Mouse (Mus musculus) myocyte (in vitro differentiated cells): ENCODE measurements around the gene Gpr34. TPM values are rescaled to one million over a fixed set of nuclear protein-coding genes. Genes with fewer than 3 reads are reported as not detected.

ENCODE experiments used
- H3K27me3 ChIP-seq: one replicate; pipeline ENCODE4 v1.6.1; 2011; ENCODE audit not compliant: control insufficient read depth, insufficient read depth, insufficient read length
- H3K36me3 ChIP-seq: one replicate; pipeline ENCODE4 v1.6.1; 2011; ENCODE audit not compliant: control insufficient read depth, insufficient read depth
- H3K4me2 ChIP-seq: one replicate; pipeline ENCODE4 v1.6.1; 2011; ENCODE audit warnings: low read depth, control low read depth
- H3K4me3 ChIP-seq: one replicate; pipeline ENCODE4 v1.5.1; 2011; ENCODE audit warnings: mild to moderate bottlenecking, control low read depth, moderate library complexity
- H3K79me2 ChIP-seq: one replicate; pipeline ENCODE4 v1.6.1; 2011; ENCODE audit not compliant: control insufficient read depth, insufficient read depth
- H3ac ChIP-seq: one replicate; pipeline ENCODE4 v1.6.1; 2011; ENCODE audit not compliant: control insufficient read depth, insufficient read length
- CEBPB ChIP-seq: IDR thresholded peaks from 2 replicates; pipeline ENCODE4 v1.6.1; 2011; ENCODE audit warnings: mild to moderate bottlenecking, moderate library complexity; ENCODE audit not compliant: poor library complexity, insufficient read depth, severe bottlenecking
- E2F4 ChIP-seq: IDR thresholded peaks from one replicate; pipeline ENCODE4 v1.6.1; 2011; ENCODE audit warnings: mild to moderate bottlenecking, control low read depth, moderate library complexity; ENCODE audit not compliant: insufficient read depth
- MAX ChIP-seq: IDR thresholded peaks from one replicate; pipeline ENCODE4 v1.6.1; 2011; ENCODE audit warnings: low read depth, mild to moderate bottlenecking, control low read depth
- MYOD1 ChIP-seq, 3 experiments: IDR thresholded peaks; one replicate each; pipeline ENCODE4 v1.6.1; 2011; ENCODE audit warnings: control low read depth in 2 of 3, low read depth in 2 of 3, mild to moderate bottlenecking in 2 of 3, moderate library complexity in 1 of 3; ENCODE audit not compliant: insufficient read length in 2 of 3, control insufficient read depth in 1 of 3
- MYOG ChIP-seq, 3 experiments: IDR thresholded peaks; one replicate each; pipeline ENCODE4 v1.6.1; 2011; ENCODE audit warnings: control low read depth in 2 of 3, low read depth in 2 of 3, mild to moderate bottlenecking in 2 of 3; ENCODE audit not compliant: insufficient read length in 2 of 3, control insufficient read depth in 1 of 3, insufficient read depth in 1 of 3
- POLR2A ChIP-seq: IDR thresholded peaks from one replicate; pipeline ENCODE4 v1.6.1; 2011; ENCODE audit warnings: low read depth, mild to moderate bottlenecking, control low read depth, moderate library complexity; ENCODE audit not compliant: insufficient read length
- POLR2AphosphoS2 ChIP-seq: IDR thresholded peaks from one replicate; pipeline ENCODE4 v1.6.1; 2011; ENCODE audit warnings: low read depth, control low read depth; ENCODE audit not compliant: insufficient read length
- REST ChIP-seq: IDR thresholded peaks from one replicate; pipeline ENCODE4 v1.6.1; 2011; ENCODE audit warnings: mild to moderate bottlenecking, control low read depth, moderate library complexity; ENCODE audit not compliant: insufficient read depth, insufficient read length
- SRF ChIP-seq: IDR thresholded peaks from one replicate; pipeline ENCODE4 v1.6.1; 2011; ENCODE audit warnings: low read depth; ENCODE audit not compliant: control insufficient read depth, insufficient read length
- TCF12 ChIP-seq: IDR thresholded peaks from one replicate; pipeline ENCODE4 v1.6.1; 2011; ENCODE audit warnings: mild to moderate bottlenecking, control low read depth; ENCODE audit not compliant: poor library complexity, insufficient read depth, severe bottlenecking
- TCF3 ChIP-seq: IDR thresholded peaks from one replicate; pipeline ENCODE4 v1.6.1; 2011; ENCODE audit warnings: low read depth, control low read depth; ENCODE audit not compliant: insufficient read length
- USF1 ChIP-seq: IDR thresholded peaks from one replicate; pipeline ENCODE4 v1.6.1; 2011; ENCODE audit warnings: low read depth, mild to moderate bottlenecking, control low read depth, moderate library complexity
- polyA plus RNA-seq: library from polyadenylated mRNA; unstranded; fragments of >200 nt; fragmentation: generic; extraction: Trizol; gene quantifications from one replicate; pipeline ENCODE4 v1.2.1, GENCODE M21; 2012; ENCODE audit warnings: missing spikeins

Gpr34 gene
- polyA plus RNA-seq, 1 experiment, result not detected

DNA sequence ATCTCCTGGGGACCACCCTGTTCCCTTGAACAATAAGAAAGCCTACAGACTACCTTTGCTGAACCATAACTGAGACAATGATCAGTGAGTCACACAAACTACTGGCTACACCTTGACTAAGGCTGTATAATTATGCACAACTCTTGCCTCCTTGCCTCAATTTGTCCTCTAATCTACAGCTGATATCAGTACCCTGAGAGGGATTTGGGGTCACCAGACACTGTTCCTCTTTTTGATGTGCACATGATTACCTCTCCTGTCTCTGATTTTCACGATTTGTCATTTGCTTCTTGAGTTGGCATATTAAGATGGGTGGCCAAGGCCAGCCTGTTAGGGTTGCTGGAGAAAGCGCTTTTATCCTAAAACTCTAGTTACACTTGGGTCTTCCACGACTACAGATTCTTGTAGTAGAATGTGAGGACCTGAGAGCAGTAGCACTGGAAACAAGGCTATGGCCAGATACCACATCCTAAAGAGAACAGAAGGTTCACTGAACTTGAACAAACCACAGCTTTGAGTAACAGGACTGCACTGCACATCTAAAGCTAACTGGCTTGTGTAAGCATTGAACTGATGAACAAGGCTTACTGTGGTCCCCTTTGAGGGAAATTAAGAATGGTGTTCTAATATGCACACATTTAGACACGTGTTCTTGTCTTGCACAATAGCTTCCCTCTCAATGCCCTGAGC is 27.5 kb downstream of the Gpr34 start:
- Histone ChIP-seq H3K4me2 (no peak overlapping the region), H3K36me3 (no peaks in the 10 kb centered on the region), H3K79me2 (no peaks in the 10 kb centered on the region), H3K4me3 (no peak overlapping the region), H3ac (no peak overlapping the region), H3K27me3 (no peaks in the 10 kb centered on the region)
- TF ChIP-seq POLR2AphosphoS2 (no peak), CEBPB (no peak), MYOD1 (IDR thresholded peaks at IDR 0.05; ENCODE audit: control insufficient read depth in 1 of 3, insufficient read length in 2 of 3, low read depth in 2 of 3) (no peak), MYOG (IDR thresholded peaks at IDR 0.05; ENCODE audit: control insufficient read depth in 1 of 3, insufficient read depth in 1 of 3, insufficient read length in 2 of 3, low read depth in 2 of 3) (no peak), POLR2A (no peak), SRF (no peak), USF1 (no peak), TCF12 (no peak)

DNA sequence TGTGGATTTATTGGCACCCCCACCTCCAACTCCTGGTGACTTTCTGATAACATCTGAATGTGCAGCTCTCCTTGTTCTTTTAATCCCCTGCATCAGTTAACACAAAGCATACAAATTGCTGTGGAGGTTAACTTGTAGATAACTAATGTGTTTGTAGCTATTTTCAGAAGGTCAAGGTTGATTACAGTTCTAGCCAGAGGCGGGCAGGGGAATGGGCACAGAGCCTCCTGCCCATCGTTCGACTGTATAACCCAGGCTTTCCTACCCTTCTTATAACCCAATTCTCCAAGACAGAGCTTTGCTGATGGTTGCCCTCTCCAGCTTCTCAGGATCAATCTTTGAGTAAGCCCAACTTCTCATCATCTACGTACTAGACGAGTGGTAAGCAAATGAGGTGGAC is 29.2 kb downstream of the Gpr34 start, which contains the start of gene Gpr82:
Gene Gpr82 (plus strand): TSS at position 301 of the 400 bp plus-strand sequence.
- H3K79me2 ChIP-seq, result no peaks in the 10 kb centered on the region
- no peak within 1 kb of the TSS for H3K4me2 ChIP-seq
- H3K4me3 ChIP-seq, result no peak within 1 kb of the TSS
- H3ac ChIP-seq, result no peak within 1 kb of the TSS
- H3K36me3 ChIP-seq, result no peaks in the 10 kb centered on the region
- TF ChIP-seq CEBPB (no peak), MYOG (IDR thresholded peaks at IDR 0.05; ENCODE audit: control insufficient read depth in 1 of 3, insufficient read depth in 1 of 3, insufficient read length in 2 of 3, low read depth in 2 of 3) (no peak), USF1 (no peak), REST (no peak), SRF (no peak), MYOD1 (IDR thresholded peaks at IDR 0.05; ENCODE audit: control insufficient read depth in 1 of 3, insufficient read length in 2 of 3, low read depth in 2 of 3) (no peak), POLR2AphosphoS2 (no peak), TCF3 (no peak)
- H3K27me3 ChIP-seq, result no peaks in the 10 kb centered on the region

DNA sequence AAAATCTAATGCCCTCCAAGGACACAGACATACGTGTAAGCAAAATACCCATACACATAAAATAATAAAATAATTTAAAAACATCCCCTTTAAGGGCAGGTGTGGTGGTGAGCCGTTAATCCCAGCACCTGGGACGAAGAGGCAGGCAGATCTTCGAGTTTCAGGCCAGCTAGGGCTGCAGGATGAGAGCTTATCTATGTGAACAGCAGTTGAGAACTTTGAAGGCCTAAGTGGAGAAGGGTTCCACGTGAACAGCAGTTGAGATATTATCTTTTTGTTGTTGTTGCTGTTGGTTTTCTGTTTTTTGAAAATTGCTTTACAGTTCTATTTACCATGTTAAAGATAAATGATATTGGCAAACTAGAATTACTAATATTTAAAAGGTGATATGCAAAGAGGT is 37.0 kb downstream of the Gpr34 start:
- no peaks in the 10 kb centered on the region for H3K79me2 ChIP-seq
- no peak overlapping the region for H3ac ChIP-seq
- no peak for TF ChIP-seq MYOD1 (IDR thresholded peaks at IDR 0.05; ENCODE audit: control insufficient read depth in 1 of 3, insufficient read length in 2 of 3, low read depth in 2 of 3)
- TF ChIP-seq MAX, result no peak
- TF ChIP-seq POLR2AphosphoS2, result no peak
- no peak for TF ChIP-seq SRF
- TF ChIP-seq MYOG (IDR thresholded peaks at IDR 0.05; ENCODE audit: control insufficient read depth in 1 of 3, insufficient read depth in 1 of 3, insufficient read length in 2 of 3, low read depth in 2 of 3), result no peak
- no peak for TF ChIP-seq CEBPB
- no peak for TF ChIP-seq USF1
- H3K27me3 ChIP-seq, result no peaks in the 10 kb centered on the region
- H3K36me3 ChIP-seq, result no peaks in the 10 kb centered on the region
- no peak overlapping the region for H3K4me3 ChIP-seq
- H3K4me2 ChIP-seq, result no peak overlapping the region

DNA sequence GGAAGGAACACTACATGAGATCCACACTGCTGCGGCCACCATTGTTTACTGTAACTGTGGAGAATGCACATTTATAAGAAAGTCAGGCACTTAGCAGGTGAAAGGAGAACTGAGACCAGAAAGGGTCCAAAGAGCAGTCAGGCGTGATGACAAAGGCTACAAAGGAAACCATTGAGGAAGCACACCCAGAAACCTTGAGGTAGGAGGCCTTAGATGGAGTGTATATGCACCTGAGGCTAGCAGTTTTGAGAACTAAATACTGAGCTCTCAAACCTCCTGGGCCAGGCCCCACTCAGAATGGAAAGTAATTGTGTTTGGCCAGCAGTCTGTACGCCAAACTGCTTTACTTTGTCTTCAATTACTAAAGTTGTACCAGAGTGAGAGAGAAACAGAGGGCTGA is 38.5 kb downstream of the Gpr34 start:
- no peak overlapping the region for H3ac ChIP-seq
- H3K36me3 ChIP-seq, result no peaks in the 10 kb centered on the region
- H3K4me2 ChIP-seq, result no peak overlapping the region
- H3K27me3 ChIP-seq, result no peaks in the 10 kb centered on the region
- H3K79me2 ChIP-seq, result no peaks in the 10 kb centered on the region
- TF ChIP-seq SRF, result no peak
- no peak for TF ChIP-seq USF1
- no peak for TF ChIP-seq E2F4
- no peak for TF ChIP-seq MYOG (IDR thresholded peaks at IDR 0.05; ENCODE audit: control insufficient read depth in 1 of 3, insufficient read depth in 1 of 3, insufficient read length in 2 of 3, low read depth in 2 of 3)
- no peak for TF ChIP-seq TCF12
- no peak for TF ChIP-seq REST
- no peak for TF ChIP-seq TCF3
- no peak for TF ChIP-seq CEBPB
- no peak for TF ChIP-seq MYOD1 (IDR thresholded peaks at IDR 0.05; ENCODE audit: control insufficient read depth in 1 of 3, insufficient read length in 2 of 3, low read depth in 2 of 3)
- no peak for TF ChIP-seq POLR2A
- no peak overlapping the region for H3K4me3 ChIP-seq

DNA sequence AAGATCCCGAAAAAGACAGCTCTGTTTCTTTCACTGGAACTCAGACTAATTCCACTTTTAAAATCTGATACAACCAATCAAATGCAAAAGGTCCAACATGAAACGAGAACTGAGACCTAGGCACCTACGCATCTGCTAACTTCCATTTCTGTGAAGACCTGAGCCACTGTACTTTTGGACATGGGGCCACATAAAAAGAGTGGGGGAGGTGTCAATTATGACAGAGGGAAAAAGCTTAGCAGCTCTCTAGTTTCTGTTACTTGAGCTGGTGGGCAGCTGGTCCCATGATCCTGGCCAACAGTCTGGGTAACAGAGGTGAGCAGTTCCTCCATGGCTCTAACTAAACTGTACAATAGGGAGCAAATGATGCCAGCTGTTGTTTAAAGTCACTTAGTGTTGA is 41.1 kb downstream of the Gpr34 start:
- no peaks in the 10 kb centered on the region for H3K36me3 ChIP-seq
- TF ChIP-seq USF1, result no peak
- no peak for TF ChIP-seq TCF3
- TF ChIP-seq MYOD1 (IDR thresholded peaks at IDR 0.05; ENCODE audit: control insufficient read depth in 1 of 3, insufficient read length in 2 of 3, low read depth in 2 of 3), result peak in 2 of 3 experiments; percentile 30 to 44
- no peak for TF ChIP-seq TCF12
- TF ChIP-seq CEBPB, result no peak
- TF ChIP-seq E2F4, result no peak
- TF ChIP-seq POLR2A, result no peak
- no peak for TF ChIP-seq MAX
- TF ChIP-seq SRF, result no peak
- TF ChIP-seq POLR2AphosphoS2, result no peak
- peak in 1 of 3 experiments; percentile 57 for TF ChIP-seq MYOG (IDR thresholded peaks at IDR 0.05; ENCODE audit: control insufficient read depth in 1 of 3, insufficient read depth in 1 of 3, insufficient read length in 2 of 3, low read depth in 2 of 3)
- TF ChIP-seq REST, result no peak
- no peak overlapping the region for H3K4me3 ChIP-seq
- no peak overlapping the region for H3K4me2 ChIP-seq
- H3K79me2 ChIP-seq, result no peaks in the 10 kb centered on the region
- no peaks in the 10 kb centered on the region for H3K27me3 ChIP-seq
- no peak overlapping the region for H3ac ChIP-seq
